Mouse (Mus musculus) brain, embryonic 14.5 days (tissue): ENCODE data around the gene Bet1l. TPM values are rescaled to one million over a fixed set of nuclear protein-coding genes. Genes with fewer than 3 reads are reported as not detected.
"Not testable (repeated sequence)": the region's sequence is repeated elsewhere in the genome, so short reads cannot be mapped to it uniquely, and the experiment has no call there.

ENCODE experiments used
- DNase-seq: peaks from one replicate; pipeline ENCODE4 v3.0.0-alpha.2; 2011; ENCODE audit warnings: low read depth
- CTCF ChIP-seq: fragments of 200-500 bp; IDR thresholded peaks from 2 replicates; pipeline ENCODE4 v1.5.1; 2012; ENCODE audit warnings: inconsistent platforms, mild to moderate bottlenecking, moderate library complexity, borderline replicate concordance; ENCODE audit not compliant: insufficient read depth, insufficient read length; ENCODE audit errors: extremely low read depth
- POLR2A ChIP-seq: fragments of 200-500 bp; IDR thresholded peaks from 2 replicates; pipeline ENCODE4 v1.6.1; 2012; ENCODE audit warnings: mild to moderate bottlenecking, inconsistent platforms, borderline replicate concordance; ENCODE audit not compliant: poor library complexity, insufficient read depth, insufficient read length, severe bottlenecking; ENCODE audit errors: extremely low read depth
- polyA plus RNA-seq: library from polyadenylated mRNA; depleted of rRNA; stranded (reverse); fragments of >200 nt; gene quantifications from 2 replicates; pipeline ENCODE4 v1.2.3, GENCODE M21; 2012; rRNA removed

The Bet1l gene
- 26.9 and 32.1 TPM in 2 replicates for polyA plus RNA-seq

DNA sequence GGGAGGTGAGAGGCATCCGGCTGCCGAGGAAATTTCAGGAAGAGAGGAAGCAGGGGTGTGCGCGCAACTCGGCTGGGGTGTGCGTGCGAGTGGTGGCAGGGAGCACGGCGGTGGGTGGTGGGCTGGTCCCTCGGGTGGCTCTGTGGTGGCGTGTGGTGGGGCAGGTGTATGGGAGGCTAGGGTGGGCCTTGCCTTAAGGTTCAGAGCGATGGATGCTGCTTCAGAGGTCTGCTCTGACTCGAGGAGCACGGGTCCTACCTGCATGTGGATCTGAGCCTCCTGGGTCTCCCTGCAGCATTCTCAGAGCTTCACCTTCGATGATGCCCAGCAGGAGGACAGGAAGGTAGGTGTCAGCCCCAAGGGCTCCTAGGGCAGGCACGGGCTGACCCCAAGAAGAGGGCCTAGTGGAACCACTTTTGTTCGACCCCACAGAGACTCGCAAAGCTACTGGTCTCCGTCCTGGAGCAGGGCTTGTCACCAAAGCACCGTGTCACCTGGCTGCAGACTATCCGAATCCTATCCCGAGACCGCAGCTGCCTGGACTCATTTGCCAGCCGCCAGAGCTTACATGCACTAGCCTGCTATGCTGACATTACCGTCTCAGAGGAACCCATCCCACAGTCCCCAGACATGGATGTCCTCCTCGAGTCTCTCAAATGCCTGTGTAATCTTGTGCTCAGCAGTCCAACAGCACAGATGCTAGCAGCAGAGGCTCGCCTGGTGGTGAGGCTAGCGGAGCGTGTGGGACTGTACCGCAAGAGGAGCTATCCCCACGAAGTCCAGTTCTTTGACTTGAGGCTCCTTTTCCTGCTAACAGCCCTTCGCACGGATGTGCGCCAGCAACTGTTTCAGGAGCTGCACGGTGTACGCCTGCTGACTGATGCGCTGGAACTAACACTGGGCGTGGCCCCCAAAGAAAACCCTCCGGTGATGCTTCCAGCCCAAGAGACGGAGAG is at the start of gene Bet1l:
Gene Bet1l (minus strand): TSS at position 28 of the 956 bp plus-strand sequence.
- DNase-seq: peak; percentile 35
- TF ChIP-seq POLR2A: no peak
- no peak for TF ChIP-seq CTCF

DNA sequence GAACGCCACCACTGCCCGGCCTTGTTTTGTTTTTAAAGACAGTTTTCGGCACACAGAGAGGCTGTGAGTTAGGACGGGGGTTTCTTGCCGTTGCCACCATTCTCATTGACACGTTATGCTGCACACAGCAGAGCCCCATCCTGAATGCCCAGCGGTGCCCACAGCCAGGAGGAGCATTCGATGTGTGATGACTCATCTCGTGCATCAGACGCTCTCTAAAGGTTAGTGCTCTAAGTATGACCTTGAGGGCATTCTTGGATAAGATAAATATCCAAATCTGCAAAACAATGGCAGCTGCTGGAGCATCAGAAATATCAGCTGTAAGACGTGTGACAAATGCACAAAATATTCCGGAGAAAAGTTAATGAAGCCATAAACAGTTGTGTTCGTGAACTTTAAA is 49.8 kb upstream of the Bet1l start:
- no peak for DNase-seq
- TF ChIP-seq POLR2A (no peak), CTCF (no peak)

DNA sequence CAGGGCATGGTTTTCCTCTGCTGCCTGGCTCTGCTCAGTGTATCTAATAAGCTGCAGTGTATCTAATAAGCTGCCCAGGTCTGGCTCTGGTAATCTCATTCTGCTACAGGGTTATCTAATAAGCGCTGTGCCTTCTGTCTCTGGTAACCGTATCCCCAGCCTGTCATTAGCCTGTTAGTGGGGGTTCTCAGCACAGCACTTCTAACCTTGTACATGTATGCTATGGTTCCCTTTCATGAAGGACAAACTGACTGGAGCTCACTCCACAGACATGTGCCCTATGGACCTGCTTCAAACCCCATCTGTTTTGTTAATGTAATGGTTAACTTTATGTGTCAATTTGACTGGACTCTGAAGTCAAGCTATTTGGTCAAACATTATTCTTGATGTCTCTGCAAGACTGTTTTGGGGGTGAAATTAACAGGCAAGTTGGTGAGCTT is 48.3 kb upstream of the Bet1l start:
- DNase-seq: no peak
- TF ChIP-seq POLR2A (no peak), CTCF (no peak)

DNA sequence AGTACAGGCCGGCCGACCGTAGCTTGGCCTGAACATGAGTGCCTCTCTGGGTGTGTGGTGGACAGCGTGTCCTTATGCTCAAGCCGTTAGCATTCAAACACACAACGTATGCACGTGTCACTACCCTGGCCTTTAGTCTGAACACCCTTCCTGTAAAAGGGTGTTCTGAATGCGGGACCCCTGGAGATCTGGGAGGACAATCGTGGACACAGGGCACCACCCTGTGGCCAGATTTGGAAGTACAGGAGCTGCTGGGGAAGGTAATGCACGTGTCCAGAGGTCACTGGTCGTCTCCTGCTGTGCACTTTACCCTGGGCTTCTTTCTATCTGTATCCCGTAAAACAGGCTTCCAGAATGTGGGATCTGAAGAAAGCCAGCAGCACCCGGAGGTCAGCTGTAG is 45.8 kb upstream of the Bet1l start:
- TF ChIP-seq POLR2A (no peak), CTCF (peak; percentile 92)
- peak; percentile 57 for DNase-seq

DNA sequence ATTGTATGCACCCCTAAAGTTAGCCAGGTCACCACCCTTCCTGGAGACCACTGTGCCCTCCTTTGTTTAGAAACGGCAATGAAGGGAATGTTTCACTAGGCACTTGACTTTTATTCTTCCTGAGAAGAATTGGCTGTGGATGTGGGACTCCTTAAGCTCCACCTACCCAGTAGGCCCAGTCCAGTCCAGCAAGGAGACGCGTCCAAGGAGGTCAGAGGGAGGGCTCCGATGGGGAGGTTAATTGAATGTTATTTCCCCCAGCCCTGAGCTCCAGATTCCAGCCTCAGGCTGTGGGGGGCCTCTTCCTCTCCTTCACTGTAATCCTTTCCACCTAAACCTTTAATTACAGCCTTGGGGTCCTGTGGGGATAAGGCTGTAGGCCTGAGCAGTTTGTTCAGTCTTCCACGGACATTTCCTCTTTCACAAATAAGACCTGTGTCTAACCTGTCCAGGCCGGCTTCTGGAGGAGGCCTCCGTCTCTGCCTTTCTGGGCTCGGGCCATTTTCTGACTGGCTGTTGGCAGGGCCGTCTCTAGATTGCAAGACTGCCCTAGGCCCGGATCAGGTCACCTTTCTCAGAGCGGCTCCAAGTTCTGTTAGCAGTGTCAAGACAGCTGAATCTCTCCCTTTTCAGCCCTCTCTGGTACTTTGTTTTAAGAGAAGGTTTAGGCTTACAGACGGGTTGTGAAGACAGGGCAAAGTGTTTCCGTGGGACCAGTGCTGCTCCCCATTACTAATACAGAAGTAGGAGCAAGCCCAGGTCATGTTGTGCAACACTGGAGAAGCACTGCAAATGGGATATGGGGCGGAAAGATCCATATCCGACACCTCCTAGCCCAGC is 44.9 kb upstream of the Bet1l start:
- no peak for TF ChIP-seq POLR2A
- no peak for TF ChIP-seq CTCF
- DNase-seq: no peak

DNA sequence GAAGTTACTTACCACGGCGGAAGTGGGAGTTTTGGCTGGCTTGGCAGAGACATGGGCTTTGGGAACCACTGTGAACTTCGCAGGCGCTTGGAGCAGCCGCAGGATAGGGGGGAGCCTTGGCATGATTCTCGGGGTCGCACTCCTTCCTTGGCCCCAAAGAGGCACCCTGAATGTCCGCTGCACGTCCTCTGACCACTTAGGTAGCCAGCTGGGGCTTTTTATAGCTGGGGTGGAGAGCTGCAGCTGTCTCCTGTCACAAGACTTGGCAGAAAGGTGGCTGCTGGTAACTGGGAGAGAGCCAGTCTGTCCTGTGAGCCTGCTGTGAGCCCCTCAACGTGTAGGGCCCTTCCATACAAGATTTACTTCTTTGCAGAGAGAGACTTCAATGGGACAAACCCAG is 42.8 kb upstream of the Bet1l start, which contains the start of gene Cox8b:
Gene Cox8b (minus strand): TSS at position 227 of the 400 bp plus-strand sequence.
- no peak for DNase-seq
- TF ChIP-seq CTCF (no peak), POLR2A (no peak)

DNA sequence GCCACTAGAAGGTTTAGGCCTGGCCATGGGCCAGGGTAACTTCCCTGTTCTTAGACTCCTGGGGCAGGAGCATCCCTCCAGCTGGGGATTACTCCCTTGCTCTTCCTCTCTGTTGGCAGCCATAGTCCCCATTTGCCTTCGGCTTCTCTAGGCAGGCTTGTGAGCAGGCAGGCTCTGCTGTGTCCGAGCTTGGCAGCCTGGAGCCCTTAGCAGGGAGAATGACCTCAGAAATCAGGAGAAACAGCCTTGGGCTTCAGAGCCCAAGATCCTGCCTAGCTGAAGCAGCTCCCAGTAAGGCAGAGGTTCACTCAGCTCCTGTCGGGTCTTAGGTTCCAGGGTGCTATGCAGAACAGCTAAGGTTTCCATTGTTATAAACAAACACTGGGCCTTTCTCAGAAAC is 41.7 kb upstream of the Bet1l start:
- DNase-seq: no peak

DNA sequence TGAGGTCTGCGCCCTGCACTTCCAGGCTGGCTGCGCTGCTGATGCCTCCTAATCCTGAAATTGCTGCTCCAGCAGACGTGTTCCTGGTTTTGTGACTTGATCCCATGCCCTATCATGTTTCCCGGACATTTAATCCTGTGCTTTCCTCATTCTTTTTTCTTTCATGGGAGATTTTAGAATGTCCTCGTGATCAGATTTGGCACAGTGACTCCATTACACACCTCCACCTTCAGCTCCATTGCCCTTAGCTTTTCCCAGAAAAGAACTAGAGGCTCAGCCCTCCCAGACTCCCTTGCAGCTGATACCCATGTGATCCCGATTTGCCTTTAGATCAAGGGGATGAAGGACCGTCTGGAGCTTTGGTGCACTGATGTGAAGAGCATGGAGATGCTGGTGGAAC is 40.5 kb upstream of the Bet1l start:
- no peak for DNase-seq
- TF ChIP-seq CTCF (no peak), POLR2A (no peak)

More for the DNA sequence above, 41.7 kb upstream of the Bet1l start:
- TF ChIP-seq CTCF: no peak
- no peak for TF ChIP-seq POLR2A

DNA sequence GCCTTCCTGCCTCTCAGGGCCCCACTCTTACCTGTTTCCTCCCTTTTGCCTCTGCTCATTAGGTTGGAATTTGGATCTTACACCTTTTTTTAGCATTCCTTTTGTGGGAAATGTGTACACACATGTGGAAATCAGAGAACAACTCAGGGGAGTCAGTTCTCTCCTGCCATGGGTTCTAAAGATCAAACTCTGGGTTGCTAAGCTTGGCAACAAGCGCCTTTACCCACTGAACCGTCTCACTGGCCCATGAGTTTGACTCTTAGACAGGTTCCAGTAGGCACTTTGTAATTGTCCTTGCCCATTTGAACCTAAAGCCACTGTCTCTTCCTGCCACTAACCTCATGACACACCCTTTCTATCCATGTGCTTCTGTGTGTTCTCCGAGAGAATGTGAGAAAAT is 37.2 kb upstream of the Bet1l start:
- TF ChIP-seq POLR2A (no peak), CTCF (no peak)
- DNase-seq: no peak

DNA sequence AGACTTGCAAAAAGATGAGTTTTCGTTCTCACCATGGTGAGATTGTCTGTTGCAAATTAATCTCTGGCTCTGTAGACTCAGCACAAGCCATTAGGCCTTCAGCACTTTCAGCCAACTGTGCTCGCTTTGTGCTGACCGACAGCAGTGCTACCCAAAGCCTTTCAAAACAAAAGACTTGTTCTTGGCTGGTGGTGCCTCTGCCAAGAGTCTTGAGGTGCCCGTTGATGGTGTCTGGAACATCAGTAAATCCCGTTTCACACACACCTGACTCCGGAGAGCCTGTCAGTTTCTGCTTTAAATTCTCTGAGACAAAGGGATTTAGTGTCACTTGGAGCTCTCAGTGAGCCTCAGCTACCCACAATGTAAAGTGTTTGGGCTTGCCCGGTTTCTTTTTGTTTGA is 36.7 kb upstream of the Bet1l start:
- no peak for DNase-seq
- TF ChIP-seq POLR2A (no peak), CTCF (no peak)

DNA sequence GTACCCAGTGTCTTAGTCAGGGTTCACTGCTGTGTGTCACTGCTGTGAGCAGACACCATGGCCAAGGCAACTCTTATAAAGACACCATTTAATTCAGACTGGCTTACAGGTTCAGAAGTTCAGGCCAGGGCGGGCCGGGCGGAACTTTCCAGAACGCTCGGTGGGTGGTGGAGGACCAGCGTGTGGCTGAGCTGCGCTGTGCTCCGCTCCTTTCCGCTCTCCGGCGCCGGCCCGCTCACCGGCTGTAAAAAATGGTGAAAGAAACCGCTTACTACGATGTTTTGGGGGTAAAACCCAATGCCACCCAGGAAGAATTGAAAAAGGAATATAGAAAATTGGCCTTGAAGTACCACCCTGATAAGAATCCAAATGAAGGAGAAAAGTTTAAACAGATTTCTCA is 33.3 kb upstream of the Bet1l start:
- not testable (repeated sequence) for DNase-seq

DNA sequence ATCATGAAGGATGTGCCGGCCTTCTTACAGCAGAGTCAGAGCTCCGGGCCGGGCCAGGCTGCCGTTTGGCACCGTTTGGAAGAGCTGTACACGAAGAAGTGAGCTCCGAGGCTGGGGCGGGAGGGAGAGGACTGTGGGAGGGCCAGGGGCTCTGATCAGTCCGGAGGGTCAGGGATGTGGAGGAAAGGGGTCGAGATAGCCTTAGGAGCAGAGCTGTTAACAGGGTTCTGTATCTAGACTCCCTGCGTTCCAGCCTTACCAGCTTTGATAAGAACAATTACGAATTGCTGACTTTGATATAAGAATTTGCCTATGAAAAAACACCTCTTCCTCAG is 25.1 kb upstream of the Bet1l start:
- no peak for DNase-seq
- no peak for TF ChIP-seq CTCF
- TF ChIP-seq POLR2A: no peak
